Mouse (Mus musculus) cerebellum, adult 2 months (tissue): ENCODE results near the gene Cryzl2.

Source experiments
- CTCF ChIP-seq: fragments of 200-500 bp; IDR thresholded peaks from 2 replicates; pipeline ENCODE4 v1.5.1; 2011; ENCODE audit warnings: low read depth, mild to moderate bottlenecking, control low read depth, low read length, moderate library complexity, borderline replicate concordance; ENCODE audit not compliant: insufficient read depth
- POLR2A ChIP-seq: fragments of 200-500 bp; IDR thresholded peaks from 2 replicates; pipeline ENCODE4 v1.6.1; 2011; ENCODE audit warnings: low read length, control low read depth, borderline replicate concordance; ENCODE audit not compliant: insufficient read depth

DNA sequence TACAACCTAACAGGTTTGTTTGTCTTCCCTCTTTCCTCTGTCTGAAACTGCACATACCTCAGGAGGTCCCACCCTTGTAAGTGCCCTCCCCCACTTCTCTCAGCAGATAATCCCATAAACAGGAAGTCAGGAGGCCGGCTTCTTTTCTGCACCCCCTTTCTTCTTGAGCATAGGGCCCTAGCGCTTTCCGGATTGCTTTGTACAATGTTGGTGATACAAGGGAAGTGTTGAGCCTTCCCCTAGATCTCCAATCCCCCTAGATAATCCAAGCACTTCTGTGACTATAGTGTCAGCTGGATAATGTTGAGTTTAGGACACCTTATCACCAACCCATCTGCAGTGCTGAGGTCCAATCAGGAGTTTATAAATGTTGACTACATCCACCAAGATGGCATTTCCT, 42.6 kb upstream of the Cryzl2 start:
- TF ChIP-seq CTCF, result no peak
- no peak for TF ChIP-seq POLR2A
